Mouse (Mus musculus) midbrain, embryonic 11.5 days (tissue): ENCODE data around the gene Arhgap15. TPM values are rescaled to one million over a fixed set of nuclear protein-coding genes. Genes with fewer than 3 reads are reported as not detected.

Experiments
- ATAC-seq: fragments of 200-750 bp; cut with Nextera tagmentation; 2 replicates; pipeline ENCODE4 v1.8.0; 2017; ENCODE audit warnings: moderate TSS enrichment, moderate library complexity; ENCODE audit not compliant: low FRiP score
- DNase-seq: peaks from one replicate; pipeline ENCODE4 v3.0.0; 2015; ENCODE audit warnings: low spot score; ENCODE audit errors: missing footprints
- H3K27ac ChIP-seq: fragments of 300-500 bp; sonication (generic); 2 replicates; pipeline ENCODE4 v1.5.1; 2014; ENCODE audit warnings: low read depth, low read length
- H3K27me3 ChIP-seq: fragments of 300-500 bp; sonication (generic); 2 replicates; pipeline ENCODE4 v1.6.1; 2014; ENCODE audit warnings: mild to moderate bottlenecking, low read length, moderate library complexity, mixed read lengths; ENCODE audit not compliant: control insufficient read depth, insufficient read depth
- H3K36me3 ChIP-seq: fragments of 300-500 bp; sonication (generic); 2 replicates; pipeline ENCODE4 v1.6.1; 2014; ENCODE audit warnings: mild to moderate bottlenecking, low read length, moderate library complexity, mixed read lengths; ENCODE audit not compliant: control insufficient read depth, insufficient read depth
- H3K4me1 ChIP-seq: fragments of 300-500 bp; sonication (generic); 2 replicates; pipeline ENCODE4 v1.6.1; 2014; ENCODE audit warnings: low read length; ENCODE audit not compliant: control insufficient read depth, insufficient read depth
- H3K4me2 ChIP-seq: fragments of 300-500 bp; sonication (generic); 2 replicates; pipeline ENCODE4 v1.6.1; 2014; ENCODE audit warnings: mild to moderate bottlenecking, moderate library complexity
- H3K4me3 ChIP-seq: fragments of 300-500 bp; sonication (generic); 2 replicates; pipeline ENCODE4 v1.5.1; 2014; ENCODE audit warnings: low read depth, low read length
- H3K9ac ChIP-seq: fragments of 300-500 bp; sonication (generic); 2 replicates; pipeline ENCODE4 v1.6.1; 2014; ENCODE audit warnings: low read length
- H3K9me3 ChIP-seq: fragments of 300-500 bp; sonication (generic); 2 replicates; pipeline ENCODE4 v1.6.1; 2016; ENCODE audit warnings: low read length; ENCODE audit not compliant: control insufficient read depth
- WGBS: fragments of 180-500 bp; shearing (Covaris S2); extraction: QIAGEN DNeasy Blood & Tissue Kit; methylation state at CpG from one replicate; pipeline ENCODE4 v1.1.7; 2014; 5-methylcytosine and 5-hydroxymethylcytosine counted together
- polyA plus RNA-seq: library from polyadenylated mRNA; unstranded; fragments of >200 nt; fragmentation: Nextera tagmentation; extraction: Ambion mirVana; gene quantifications from 2 replicates; pipeline ENCODE4 v1.2.1, GENCODE M21; 2014

Arhgap15 gene
- polyA plus RNA-seq, 1 experiment from 2014 or later: 0.52 TPM

- Histone ChIP-seq H3K9me3 (no peaks in the 10 kb centered on the region), H3K36me3 (no peaks in the 10 kb centered on the region), H3K27me3 (no peaks in the 10 kb centered on the region), H3K4me1 (no peaks in the 10 kb centered on the region), H3K4me3 (no peak overlapping the region), H3K27ac (no peak overlapping the region), H3K9ac (no peak overlapping the region), H3K4me2 (no peak overlapping the region)
- DNase-seq (no peak), ATAC-seq (no peak)
- 48% methylated on average over 2 of the region's 2 CpGs for WGBS
Measured at GRCm38 (mm10) chr2:44334517-44334916, 585.9 kb downstream of the Arhgap15 start.

- ATAC-seq: peak; percentile 44; the same call in 1 of the 2 replicates
- H3K4me3 ChIP-seq: no peak overlapping the region
- DNase-seq: peak; percentile 28
- no peaks in the 10 kb centered on the region for H3K36me3 ChIP-seq
- no peak overlapping the region for H3K27ac ChIP-seq
- WGBS: 81% methylated on average over 5 of the region's 5 CpGs
- H3K9ac ChIP-seq: no peak overlapping the region
- no peaks in the 10 kb centered on the region for H3K4me1 ChIP-seq
- H3K27me3 ChIP-seq: no peaks in the 10 kb centered on the region
- H3K4me2 ChIP-seq: no peak overlapping the region
- no peaks in the 10 kb centered on the region for H3K9me3 ChIP-seq
Measured at GRCm38 (mm10) chr2:44336720-44337354, 588.2 kb downstream of the Arhgap15 start.

GRCm38 (mm10) chr2:44338467-44338866, 589.8 kb downstream of the Arhgap15 start:
- no peak for ATAC-seq
- WGBS: 94% methylated on average over 6 of the region's 6 CpGs

GRCm38 (mm10) chr2:44341091-44341571, 592.5 kb downstream of the Arhgap15 start:
- no peaks in the 10 kb centered on the region for H3K4me1 ChIP-seq
- no peak overlapping the region for H3K4me3 ChIP-seq
- H3K9me3 ChIP-seq: no peaks in the 10 kb centered on the region
- H3K4me2 ChIP-seq: no peak overlapping the region
- no peaks in the 10 kb centered on the region for H3K27me3 ChIP-seq
- DNase-seq: peak; percentile 60
- WGBS: 87% methylated on average over 10 of the region's 10 CpGs
- no peak overlapping the region for H3K9ac ChIP-seq
- ATAC-seq: no peak
- H3K27ac ChIP-seq: no peak overlapping the region
- H3K36me3 ChIP-seq: no peaks in the 10 kb centered on the region

More at GRCm38 (mm10) chr2:44338467-44338866, 589.8 kb downstream of the Arhgap15 start:
- Histone ChIP-seq H3K9me3 (no peaks in the 10 kb centered on the region), H3K27ac (no peak overlapping the region), H3K4me2 (no peak overlapping the region), H3K9ac (no peak overlapping the region), H3K36me3 (no peaks in the 10 kb centered on the region), H3K4me1 (no peaks in the 10 kb centered on the region), H3K4me3 (no peak overlapping the region), H3K27me3 (no peaks in the 10 kb centered on the region)
- DNase-seq: no peak

GRCm38 (mm10) chr2:44344861-44345260, 596.2 kb downstream of the Arhgap15 start:
- H3K27ac ChIP-seq: no peak overlapping the region
- no peaks in the 10 kb centered on the region for H3K9me3 ChIP-seq
- no peak for ATAC-seq
- 93% methylated on average over 8 of the region's 8 CpGs for WGBS
- DNase-seq: no peak
- no peaks in the 10 kb centered on the region for H3K36me3 ChIP-seq
- no peak overlapping the region for H3K4me2 ChIP-seq
- no peaks in the 10 kb centered on the region for H3K27me3 ChIP-seq
- H3K4me1 ChIP-seq: no peaks in the 10 kb centered on the region
- no peak overlapping the region for H3K4me3 ChIP-seq
- H3K9ac ChIP-seq: no peak overlapping the region

GRCm38 (mm10) chr2:44345325-44345945, 596.8 kb downstream of the Arhgap15 start:
- Histone ChIP-seq H3K27ac (no peak overlapping the region), H3K4me2 (no peak overlapping the region), H3K9me3 (no peaks in the 10 kb centered on the region), H3K36me3 (no peaks in the 10 kb centered on the region), H3K4me3 (no peak overlapping the region), H3K27me3 (no peaks in the 10 kb centered on the region), H3K4me1 (no peaks in the 10 kb centered on the region), H3K9ac (no peak overlapping the region)
- no peak for ATAC-seq
- 84% methylated on average over 5 of the region's 5 CpGs for WGBS
- no peak for DNase-seq

- no peaks in the 10 kb centered on the region for H3K4me1 ChIP-seq
- DNase-seq (no peak), ATAC-seq (no peak)
- 83% methylated on average over 4 of the region's 4 CpGs for WGBS
- H3K27ac ChIP-seq: no peak overlapping the region
- H3K36me3 ChIP-seq: no peaks in the 10 kb centered on the region
- H3K4me3 ChIP-seq: no peak overlapping the region
- no peak overlapping the region for H3K9ac ChIP-seq
- no peaks in the 10 kb centered on the region for H3K9me3 ChIP-seq
- no peak overlapping the region for H3K4me2 ChIP-seq
- H3K27me3 ChIP-seq: no peaks in the 10 kb centered on the region
Measured at GRCm38 (mm10) chr2:44346184-44346583, 597.6 kb downstream of the Arhgap15 start.

GRCm38 (mm10) chr2:44347781-44348180, 599.2 kb downstream of the Arhgap15 start:
- no peak overlapping the region for H3K27ac ChIP-seq
- H3K9ac ChIP-seq: no peak overlapping the region
- H3K4me3 ChIP-seq: no peak overlapping the region
- no peak overlapping the region for H3K4me2 ChIP-seq
- no peak for ATAC-seq
- no peaks in the 10 kb centered on the region for H3K4me1 ChIP-seq
- H3K36me3 ChIP-seq: no peaks in the 10 kb centered on the region
- no peak for DNase-seq
- no peaks in the 10 kb centered on the region for H3K27me3 ChIP-seq
- no peaks in the 10 kb centered on the region for H3K9me3 ChIP-seq
- WGBS: 87% methylated on average over 5 of the region's 5 CpGs

GRCm38 (mm10) chr2:44349101-44349500, 600.5 kb downstream of the Arhgap15 start:
- H3K4me3 ChIP-seq: no peak overlapping the region
- no peak for ATAC-seq
- no peak overlapping the region for H3K27ac ChIP-seq
- H3K4me1 ChIP-seq: no peaks in the 10 kb centered on the region
- no peak overlapping the region for H3K4me2 ChIP-seq
- no peaks in the 10 kb centered on the region for H3K36me3 ChIP-seq
- H3K27me3 ChIP-seq: no peaks in the 10 kb centered on the region
- DNase-seq: no peak
- no peak overlapping the region for H3K9ac ChIP-seq
- no peaks in the 10 kb centered on the region for H3K9me3 ChIP-seq
- WGBS: 85% methylated on average over 2 of the region's 2 CpGs
